Mouse (Mus musculus): Measurements from ENCODE around the gene Gas7. TPM values are rescaled to one million over a fixed set of nuclear protein-coding genes. Genes with fewer than 3 reads are reported as not detected.

Gas7 gene
- total and polyA plus RNA-seq, 2 experiments: 1.5 to 1.7 TPM

GRCm38 (mm10) chr11:67568815-67569214 lies 113.6 kb downstream of the Gas7 start:
- H3K27me3 ChIP-seq (ENCODE audit: control insufficient read depth, insufficient read depth, low read length): no peaks in the 10 kb centered on the region
- no peaks in the 10 kb centered on the region for H3K36me3 ChIP-seq (ENCODE audit: control insufficient read depth, insufficient read depth, low read length)
- WGBS: 92% methylated on average over 5 of the region's 5 CpGs
- no peak for DNase-seq (ENCODE audit: extremely low read depth, low read depth, low spot score)
- H3K4me3 ChIP-seq (ENCODE audit: insufficient read depth, low read depth, low read length): no peak overlapping the region
- no peaks in the 10 kb centered on the region for H3K4me1 ChIP-seq (ENCODE audit: control insufficient read depth, insufficient read depth, low read length)
- no peaks in the 10 kb centered on the region for H3K79me2 ChIP-seq (ENCODE audit: control insufficient read depth, insufficient read depth, low read length)
- TF ChIP-seq CTCF (IDR thresholded peaks at IDR 0.05; ENCODE audit: low read depth, low read length) (no peak), POLR2A (IDR thresholded peaks at IDR 0.05; ENCODE audit: extremely low read depth, insufficient read depth, low read length) (no peak)
- no peak overlapping the region for H3K9ac ChIP-seq (ENCODE audit: low read depth, low read length)
- H3K27ac ChIP-seq (replicated peaks; ENCODE audit: insufficient read depth, low read depth, low read length): no peak overlapping the region

- Histone ChIP-seq H3K4me1 (ENCODE audit: control insufficient read depth, insufficient read depth, low read length) (no peaks in the 10 kb centered on the region), H3K27ac (replicated peaks; ENCODE audit: insufficient read depth, low read depth, low read length) (no peak overlapping the region), H3K9ac (ENCODE audit: low read depth, low read length) (no peak overlapping the region), H3K4me3 (ENCODE audit: insufficient read depth, low read depth, low read length) (no peak overlapping the region), H3K36me3 (ENCODE audit: control insufficient read depth, insufficient read depth, low read length) (no peaks in the 10 kb centered on the region), H3K27me3 (ENCODE audit: control insufficient read depth, insufficient read depth, low read length) (no peaks in the 10 kb centered on the region), H3K79me2 (ENCODE audit: control insufficient read depth, insufficient read depth, low read length) (no peaks in the 10 kb centered on the region)
- WGBS: 80% methylated on average over 8 of the region's 8 CpGs
- TF ChIP-seq POLR2A (IDR thresholded peaks at IDR 0.05; ENCODE audit: extremely low read depth, insufficient read depth, low read length) (no peak), CTCF (IDR thresholded peaks at IDR 0.05; ENCODE audit: low read depth, low read length) (no peak)
- DNase-seq (ENCODE audit: extremely low read depth, low read depth, low spot score): no peak
These were observed 115.7 kb downstream of the Gas7 start for GRCm38 (mm10) chr11:67570947-67571346.

GRCm38 (mm10) chr11:67574344-67574743 lies 119.1 kb downstream of the Gas7 start:
- no peaks in the 10 kb centered on the region for H3K36me3 ChIP-seq (ENCODE audit: control insufficient read depth, insufficient read depth, low read length)
- H3K9ac ChIP-seq (ENCODE audit: low read depth, low read length): no peak overlapping the region
- TF ChIP-seq CTCF (IDR thresholded peaks at IDR 0.05; ENCODE audit: low read depth, low read length) (no peak; the same call in 1 of the 2 replicates), POLR2A (IDR thresholded peaks at IDR 0.05; ENCODE audit: extremely low read depth, insufficient read depth, low read length) (no peak)
- no peaks in the 10 kb centered on the region for H3K27me3 ChIP-seq (ENCODE audit: control insufficient read depth, insufficient read depth, low read length)
- H3K4me3 ChIP-seq (ENCODE audit: insufficient read depth, low read depth, low read length): no peak overlapping the region
- no peak overlapping the region for H3K27ac ChIP-seq (replicated peaks; ENCODE audit: insufficient read depth, low read depth, low read length)
- H3K4me1 ChIP-seq (ENCODE audit: control insufficient read depth, insufficient read depth, low read length): no peaks in the 10 kb centered on the region
- no peaks in the 10 kb centered on the region for H3K79me2 ChIP-seq (ENCODE audit: control insufficient read depth, insufficient read depth, low read length)
- WGBS: 92% methylated on average over 5 of the region's 5 CpGs
- DNase-seq (ENCODE audit: extremely low read depth, low read depth, low spot score): no peak

GRCm38 (mm10) chr11:67577472-67577871 lies 122.2 kb downstream of the Gas7 start:
- no peak overlapping the region for H3K4me3 ChIP-seq (ENCODE audit: insufficient read depth, low read depth, low read length)
- no peaks in the 10 kb centered on the region for H3K36me3 ChIP-seq (ENCODE audit: control insufficient read depth, insufficient read depth, low read length)
- no peaks in the 10 kb centered on the region for H3K27me3 ChIP-seq (ENCODE audit: control insufficient read depth, insufficient read depth, low read length)
- DNase-seq (ENCODE audit: extremely low read depth, low read depth, low spot score): no peak
- H3K27ac ChIP-seq (replicated peaks; ENCODE audit: insufficient read depth, low read depth, low read length): no peak overlapping the region
- TF ChIP-seq POLR2A (IDR thresholded peaks at IDR 0.05; ENCODE audit: extremely low read depth, insufficient read depth, low read length) (no peak), CTCF (IDR thresholded peaks at IDR 0.05; ENCODE audit: low read depth, low read length) (no peak)
- H3K4me1 ChIP-seq (ENCODE audit: control insufficient read depth, insufficient read depth, low read length): no peaks in the 10 kb centered on the region
- no peak overlapping the region for H3K9ac ChIP-seq (ENCODE audit: low read depth, low read length)
- 88% methylated on average over 5 of the region's 5 CpGs for WGBS
- no peaks in the 10 kb centered on the region for H3K79me2 ChIP-seq (ENCODE audit: control insufficient read depth, insufficient read depth, low read length)

- H3K27ac ChIP-seq (replicated peaks; ENCODE audit: insufficient read depth, low read depth, low read length): no peak overlapping the region
- no peak overlapping the region for H3K4me3 ChIP-seq (ENCODE audit: insufficient read depth, low read depth, low read length)
- H3K27me3 ChIP-seq (ENCODE audit: control insufficient read depth, insufficient read depth, low read length): no peaks in the 10 kb centered on the region
- no peaks in the 10 kb centered on the region for H3K4me1 ChIP-seq (ENCODE audit: control insufficient read depth, insufficient read depth, low read length)
- TF ChIP-seq POLR2A (IDR thresholded peaks at IDR 0.05; ENCODE audit: extremely low read depth, insufficient read depth, low read length): no peak
- no peak for TF ChIP-seq CTCF (IDR thresholded peaks at IDR 0.05; ENCODE audit: low read depth, low read length)
- WGBS: 78% methylated on average over 4 of the region's 4 CpGs
- no peaks in the 10 kb centered on the region for H3K36me3 ChIP-seq (ENCODE audit: control insufficient read depth, insufficient read depth, low read length)
- H3K79me2 ChIP-seq (ENCODE audit: control insufficient read depth, insufficient read depth, low read length): no peaks in the 10 kb centered on the region
- DNase-seq (ENCODE audit: extremely low read depth, low read depth, low spot score): no peak
- no peak overlapping the region for H3K9ac ChIP-seq (ENCODE audit: low read depth, low read length)
These were observed 122.8 kb downstream of the Gas7 start for GRCm38 (mm10) chr11:67577994-67578393.

GRCm38 (mm10) chr11:67579136-67579535 lies 123.9 kb downstream of the Gas7 start:
- H3K4me1 ChIP-seq (ENCODE audit: control insufficient read depth, insufficient read depth, low read length): no peaks in the 10 kb centered on the region
- no peak overlapping the region for H3K4me3 ChIP-seq (ENCODE audit: insufficient read depth, low read depth, low read length)
- H3K79me2 ChIP-seq (ENCODE audit: control insufficient read depth, insufficient read depth, low read length): no peaks in the 10 kb centered on the region
- H3K27ac ChIP-seq (replicated peaks; ENCODE audit: insufficient read depth, low read depth, low read length): no peak overlapping the region
- TF ChIP-seq POLR2A (IDR thresholded peaks at IDR 0.05; ENCODE audit: extremely low read depth, insufficient read depth, low read length): no peak
- no peak for TF ChIP-seq CTCF (IDR thresholded peaks at IDR 0.05; ENCODE audit: low read depth, low read length)
- DNase-seq (ENCODE audit: extremely low read depth, low read depth, low spot score): peak; percentile 24
- no peaks in the 10 kb centered on the region for H3K27me3 ChIP-seq (ENCODE audit: control insufficient read depth, insufficient read depth, low read length)
- no peak overlapping the region for H3K9ac ChIP-seq (ENCODE audit: low read depth, low read length)
- WGBS: 76% methylated on average over 9 of the region's 9 CpGs
- H3K36me3 ChIP-seq (ENCODE audit: control insufficient read depth, insufficient read depth, low read length): no peaks in the 10 kb centered on the region

Measured in liver, adult 2 months (tissue).